Mouse (Mus musculus) right cerebral cortex, adult 18-20 months (tissue): ENCODE data around the gene Tmem59.

Source experiments
- DNase-seq: peaks from one replicate; pipeline ENCODE4 v3.0.0; 2022; ENCODE audit warnings: mixed read lengths

The Tmem59 gene

GRCm38 (mm10) chr4:107243365-107244333 is 65.5 kb downstream of the Tmem59 start:
- no peak for DNase-seq

GRCm38 (mm10) chr4:107245368-107245767 is 67.2 kb downstream of the Tmem59 start:
- no peak for DNase-seq

- DNase-seq = no peak
Observed at GRCm38 (mm10) chr4:107246040-107246439, 67.8 kb downstream of the Tmem59 start.

GRCm38 (mm10) chr4:107247110-107247509 is 68.9 kb downstream of the Tmem59 start:
- no peak for DNase-seq

GRCm38 (mm10) chr4:107248061-107248460 is 69.9 kb downstream of the Tmem59 start:
- no peak for DNase-seq

GRCm38 (mm10) chr4:107249471-107249870 is 71.3 kb downstream of the Tmem59 start:
- DNase-seq = peak; percentile 21

- peak; percentile 32 for DNase-seq
Observed at GRCm38 (mm10) chr4:107250494-107250893, 72.3 kb downstream of the Tmem59 start.
